Mouse (Mus musculus) thymus, adult 2 months (tissue): Measurements from ENCODE around the gene Paqr9.

ENCODE experiments used
- CTCF ChIP-seq: fragments of 200-500 bp; IDR thresholded peaks from 2 replicates; pipeline ENCODE4 v1.5.1; 2012; ENCODE audit warnings: mild to moderate bottlenecking, control low read depth, low read length, moderate library complexity, borderline replicate concordance; ENCODE audit not compliant: control insufficient read depth, poor library complexity, insufficient read depth; ENCODE audit errors: extremely low read depth
- POLR2A ChIP-seq: fragments of 200-500 bp; IDR thresholded peaks from 2 replicates; pipeline ENCODE4 v1.6.1; 2012; ENCODE audit warnings: mild to moderate bottlenecking, low read length, control low read depth, moderate library complexity; ENCODE audit not compliant: control insufficient read depth, poor library complexity, insufficient read depth; ENCODE audit errors: extremely low read depth

DNA sequence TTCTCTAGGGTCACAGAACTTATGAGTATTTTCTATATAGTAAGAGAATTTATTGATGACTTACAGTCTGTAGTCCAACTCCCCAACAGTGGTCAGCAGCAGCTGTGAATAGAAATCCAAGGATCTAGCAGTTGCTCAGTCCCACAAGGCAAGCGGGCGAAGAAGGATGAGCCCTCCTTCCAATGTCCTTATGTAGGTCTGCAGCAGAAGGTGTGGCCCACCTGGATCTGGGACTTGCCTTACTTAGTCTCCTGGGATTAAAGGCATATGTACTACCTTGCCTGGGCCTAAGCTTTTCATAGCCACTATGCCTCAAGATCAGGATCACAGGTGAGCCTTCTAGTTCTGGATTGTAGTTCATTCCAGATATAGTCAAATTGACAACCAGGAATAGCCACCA, 45.7 kb upstream of the Paqr9 start:
- TF ChIP-seq CTCF (no peak), POLR2A (no peak)
